Mouse (Mus musculus) gonadal fat pad, adult 2 months (tissue): ENCODE measurements around the gene Snrpd3. TPM values are rescaled to one million over a fixed set of nuclear protein-coding genes. Genes with fewer than 3 reads are reported as not detected.
"Not testable (repeated sequence)": the region's sequence is repeated elsewhere in the genome, so short reads cannot be mapped to it uniquely, and the experiment has no call there.

Source experiments
- DNase-seq: peaks from one replicate; pipeline ENCODE4 v3.0.0-alpha.2; 2012; ENCODE audit warnings: low read depth
- polyA plus RNA-seq: library from polyadenylated mRNA; depleted of rRNA; stranded (reverse); fragments of >200 nt; gene quantifications from 2 replicates; pipeline ENCODE4 v1.2.3, GENCODE M21; 2012; rRNA removed

The Snrpd3 gene
- polyA plus RNA-seq: 12.8 and 23.1 TPM in 2 replicates

GRCm38 (mm10) chr10:75517073-75517757, at the start of gene Snrpd3:
Gene Snrpd3 (plus strand): TSS chr10:75517551.
- DNase-seq: no peak

- DNase-seq: no peak
Measured at GRCm38 (mm10) chr10:75473411-75473810, 43.9 kb upstream of the Snrpd3 start.

- no peak for DNase-seq
Measured at GRCm38 (mm10) chr10:75474571-75474970, 42.8 kb upstream of the Snrpd3 start.

DNA sequence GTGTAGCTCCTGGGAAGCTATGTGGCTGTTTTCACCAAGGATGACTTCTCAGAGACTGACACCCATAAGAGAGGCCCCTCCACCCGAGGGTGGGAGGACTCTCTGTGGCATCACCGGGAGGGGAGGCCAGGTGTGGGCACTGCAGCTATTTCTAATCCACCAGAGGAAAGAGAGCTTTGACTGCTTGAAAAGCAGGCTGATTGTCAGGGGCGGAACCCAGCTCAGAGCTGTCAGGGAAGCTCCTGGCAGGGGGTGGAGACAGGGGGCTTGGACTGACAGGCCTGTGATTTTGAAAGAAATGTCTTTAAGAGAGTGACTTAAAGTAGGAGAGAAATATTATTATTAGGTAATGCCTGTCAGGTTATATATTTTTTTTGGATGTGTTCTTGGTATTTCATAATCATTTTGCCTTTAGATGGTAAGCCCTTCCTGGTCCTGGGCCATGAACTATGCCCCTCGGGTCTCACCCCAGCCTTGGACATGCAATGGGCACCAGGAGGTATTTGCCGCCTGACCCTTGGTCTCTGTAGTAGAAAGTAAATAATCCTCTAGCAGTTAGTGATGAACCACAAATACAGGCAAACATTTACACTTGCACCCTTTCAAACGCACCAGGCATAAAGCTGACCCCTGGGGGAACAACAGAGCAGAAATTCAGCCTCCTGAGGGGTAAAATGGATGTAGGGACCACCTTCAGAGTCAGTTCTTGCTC, 42.1 kb upstream of the Snrpd3 start:
- not testable (repeated sequence) for DNase-seq

- no peak for DNase-seq
Measured at GRCm38 (mm10) chr10:75477034-75477433, 40.3 kb upstream of the Snrpd3 start.

- DNase-seq: no peak
Measured at GRCm38 (mm10) chr10:75479955-75480354, 37.4 kb upstream of the Snrpd3 start.

DNA sequence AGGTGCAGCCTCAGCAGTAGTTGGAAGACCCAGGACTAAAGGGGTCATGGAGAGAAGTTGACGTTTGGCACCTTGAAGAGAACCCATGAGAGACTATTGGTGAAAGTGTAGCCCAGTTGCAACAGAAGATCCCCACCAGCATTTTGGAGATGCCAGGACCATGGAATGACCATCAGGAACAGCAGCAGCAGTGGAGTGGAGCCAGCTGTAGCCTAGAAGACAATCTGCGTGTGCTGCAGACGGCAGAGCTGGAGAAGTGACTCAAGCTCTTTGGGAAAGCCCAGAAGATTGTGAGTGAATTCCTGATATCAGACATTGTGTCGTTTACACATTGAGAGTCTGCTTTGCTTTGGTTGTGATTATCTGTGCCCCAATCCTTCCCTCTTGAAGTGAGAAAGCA, 35.6 kb upstream of the Snrpd3 start:
- DNase-seq: no peak

GRCm38 (mm10) chr10:75482271-75482670, 35.1 kb upstream of the Snrpd3 start:
- DNase-seq: no peak

DNA sequence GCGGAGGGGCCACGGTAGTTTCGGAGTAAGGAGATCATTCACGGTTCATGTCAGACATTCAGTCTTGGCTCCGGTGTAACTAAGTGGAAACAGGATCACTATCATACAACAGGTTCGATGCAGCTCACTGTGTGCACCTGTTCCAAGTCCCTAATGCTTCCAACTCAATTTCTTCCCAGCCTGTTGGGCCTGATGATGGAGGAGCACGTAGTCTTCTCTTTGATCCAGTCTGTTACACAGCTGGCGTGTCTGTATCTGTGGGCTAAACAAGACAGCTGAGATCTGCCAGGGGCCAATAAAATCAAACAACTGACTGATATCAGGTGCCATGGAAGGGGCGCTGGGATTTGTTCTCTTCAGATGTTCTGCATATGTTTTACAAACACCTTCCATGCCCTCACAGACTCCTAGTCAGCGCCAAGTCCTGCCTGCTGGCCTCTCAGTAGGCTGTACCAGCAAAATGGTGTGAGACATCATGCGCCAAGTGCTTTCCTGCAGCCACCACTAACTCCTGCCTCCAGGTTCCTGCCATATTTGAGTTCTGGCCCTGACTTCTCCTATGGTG, 34.4 kb upstream of the Snrpd3 start:
- no peak for DNase-seq

DNA sequence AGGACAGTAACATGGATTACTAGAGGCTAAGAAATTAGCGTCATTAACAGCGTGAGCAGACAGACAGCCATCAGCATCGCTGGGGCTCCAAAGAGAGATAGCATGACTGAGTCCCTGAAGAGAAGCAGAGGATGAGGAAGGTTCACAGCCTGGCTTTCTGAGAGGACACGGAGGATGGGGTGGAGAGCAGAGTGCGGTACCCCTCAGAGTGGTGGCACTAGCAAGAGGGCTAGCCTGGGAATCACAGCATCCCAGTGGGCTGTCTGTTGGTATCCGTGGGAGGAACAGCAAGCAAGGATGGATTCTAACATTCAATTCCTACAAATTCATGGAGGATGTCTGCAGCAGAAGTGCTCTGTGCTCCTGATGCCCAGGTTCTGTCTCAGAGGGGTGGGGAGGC, 33.3 kb upstream of the Snrpd3 start:
- no peak for DNase-seq

DNA sequence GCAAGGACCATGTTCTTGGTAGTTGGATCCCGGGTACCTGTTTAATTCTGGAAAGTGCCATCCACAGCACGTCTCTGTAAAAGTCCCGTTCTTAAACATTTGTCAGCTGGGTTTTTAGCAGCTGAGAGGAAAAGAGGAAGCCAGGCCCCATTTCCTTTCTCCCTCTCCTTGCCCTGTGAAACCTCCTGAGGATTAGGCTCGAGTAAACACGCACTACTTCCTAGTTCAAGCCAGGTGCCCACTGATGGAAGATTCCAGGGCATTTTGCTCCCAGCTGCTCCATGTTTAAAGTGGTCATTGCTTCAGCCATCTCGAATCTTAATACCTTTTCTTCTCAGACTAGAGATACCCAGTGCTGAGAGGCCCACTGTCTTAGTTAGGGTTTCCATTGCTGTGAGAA, 32.6 kb upstream of the Snrpd3 start:
- no peak for DNase-seq

DNA sequence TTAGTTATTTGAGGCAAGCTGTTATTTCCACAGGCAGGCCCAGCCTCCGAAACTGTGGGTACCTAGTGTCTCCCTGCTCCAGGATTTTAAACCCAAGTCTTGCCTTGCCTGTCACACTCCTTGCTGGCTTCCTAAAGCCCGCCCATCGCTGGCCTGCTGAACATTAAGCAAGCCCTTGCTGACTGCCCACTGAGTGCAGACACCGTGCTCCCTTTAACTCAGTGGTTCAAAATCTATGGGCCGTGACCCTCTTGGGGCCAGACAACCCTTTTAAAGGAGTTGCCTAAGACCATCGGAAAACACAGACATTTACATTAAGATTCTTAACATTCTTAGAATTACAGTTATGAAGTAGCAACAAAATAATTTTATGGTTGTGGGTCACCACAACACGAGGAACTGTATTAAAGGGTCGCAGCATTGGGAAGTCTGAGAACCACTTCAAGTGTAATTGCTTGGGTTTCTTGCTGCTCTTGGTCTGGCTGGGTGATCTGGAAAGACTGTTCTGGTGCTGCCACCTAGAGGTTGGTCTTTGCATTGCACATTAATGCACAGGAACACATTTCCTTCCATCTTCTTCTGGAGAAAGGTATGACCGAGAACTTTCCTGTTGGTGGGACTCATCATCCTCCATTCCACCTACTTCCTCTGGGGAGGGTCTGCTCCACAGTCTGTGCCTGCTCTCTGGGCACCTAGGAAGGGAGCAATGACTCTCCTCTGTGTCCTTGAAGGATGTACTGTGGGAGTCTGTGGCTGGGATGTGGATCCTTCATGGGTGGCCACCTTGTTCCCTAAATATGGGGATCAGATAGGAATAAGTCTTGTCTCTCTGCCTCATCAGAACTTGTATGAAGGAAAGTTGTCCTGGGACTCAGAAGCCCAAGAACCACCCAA, 31.0 kb upstream of the Snrpd3 start:
- DNase-seq: no peak

DNA sequence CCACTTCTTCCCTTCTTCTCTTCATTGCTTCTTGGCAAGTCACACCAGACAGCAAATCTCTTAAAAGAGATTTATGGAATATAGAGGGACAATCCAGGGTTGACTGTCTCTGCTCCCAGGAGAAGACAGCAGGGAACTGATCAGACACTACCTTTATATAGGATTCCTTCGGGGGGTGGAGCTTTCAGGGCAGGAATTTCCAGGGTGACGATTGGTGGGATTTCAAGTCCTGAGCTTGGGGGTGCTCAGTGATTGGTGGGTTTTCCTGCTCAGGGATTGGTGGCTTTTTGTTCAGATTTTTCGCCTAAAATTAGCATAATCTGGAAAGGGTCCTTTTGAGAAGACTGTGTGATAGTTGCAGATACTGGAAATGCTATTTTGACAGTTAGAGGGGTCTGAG, 30.2 kb upstream of the Snrpd3 start:
- no peak for DNase-seq

DNA sequence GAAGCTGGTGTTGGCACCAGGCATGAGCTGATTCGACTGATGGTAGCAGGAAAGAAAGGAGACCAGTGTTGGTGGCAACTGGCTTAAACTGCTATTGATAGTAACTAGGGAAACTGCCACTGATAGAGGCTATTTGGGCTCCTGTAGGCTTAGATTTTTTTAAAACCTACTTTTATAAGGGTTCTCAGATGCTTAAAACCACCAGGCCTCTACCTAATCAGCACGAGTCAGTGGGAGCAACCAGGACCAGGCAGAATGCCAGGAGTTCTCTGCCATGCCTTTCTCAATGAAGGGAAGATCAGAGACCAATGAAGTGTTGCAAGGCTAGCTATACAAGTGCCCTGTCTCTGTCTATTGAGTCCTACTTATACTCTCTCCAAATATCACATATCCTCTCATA, 27.8 kb upstream of the Snrpd3 start:
- no peak for DNase-seq

DNA sequence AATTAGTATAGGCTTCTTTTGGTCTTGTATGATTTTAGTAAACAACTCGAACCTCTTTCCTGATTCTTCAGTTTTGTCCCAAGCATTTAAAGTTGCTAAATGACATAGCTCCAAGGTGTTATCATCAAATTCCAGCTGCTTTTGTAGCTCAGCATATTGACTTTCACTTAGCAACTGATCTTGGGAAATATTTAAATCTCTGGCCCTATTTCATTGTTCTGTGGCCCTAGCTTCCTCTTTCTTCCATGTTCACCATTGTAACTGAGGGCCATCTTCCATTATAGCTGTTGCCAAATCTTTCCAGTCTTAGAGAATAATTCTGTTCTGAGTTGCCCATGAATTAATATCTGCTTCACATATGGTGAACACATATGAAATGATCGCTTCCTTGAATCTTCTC, 26.6 kb upstream of the Snrpd3 start:
- no peak for DNase-seq

DNA sequence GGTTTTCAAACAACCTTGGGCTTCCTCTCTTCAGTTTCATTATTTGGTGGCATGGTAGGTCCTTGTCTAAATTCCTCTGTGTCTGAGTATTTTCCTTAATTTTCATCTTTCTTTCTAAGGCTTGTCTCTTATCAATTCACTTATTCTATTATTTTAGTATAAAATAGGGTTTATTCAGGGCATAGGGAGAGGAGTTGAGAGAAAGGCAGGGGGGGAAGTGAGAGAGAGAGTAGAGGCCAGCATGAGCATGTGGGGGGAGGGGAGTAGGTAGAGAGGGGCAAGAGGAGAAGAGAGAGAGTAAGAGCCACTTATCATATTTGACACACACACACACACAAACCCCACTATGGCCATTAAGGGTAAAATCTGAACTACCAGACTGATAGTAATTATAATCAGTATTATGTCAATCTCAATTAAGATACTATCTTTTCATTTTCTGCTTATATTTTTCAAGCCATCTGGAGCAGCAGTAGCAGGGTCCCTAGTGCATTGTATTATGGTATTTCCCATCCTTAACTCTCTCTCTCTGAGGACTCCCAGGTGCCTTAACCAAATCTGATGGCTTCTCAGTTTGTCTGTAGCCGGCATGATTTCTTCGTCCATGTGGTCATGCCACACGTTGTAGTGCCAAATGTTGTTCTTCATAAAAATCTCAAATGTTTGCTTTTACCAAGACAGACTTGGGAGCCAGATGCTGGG, 26.0 kb upstream of the Snrpd3 start:
- no peak for DNase-seq

- no peak for DNase-seq
Measured at GRCm38 (mm10) chr10:75491936-75492262, 25.5 kb upstream of the Snrpd3 start.

- DNase-seq: no peak
Measured at GRCm38 (mm10) chr10:75495304-75495703, 22.0 kb upstream of the Snrpd3 start.

DNA sequence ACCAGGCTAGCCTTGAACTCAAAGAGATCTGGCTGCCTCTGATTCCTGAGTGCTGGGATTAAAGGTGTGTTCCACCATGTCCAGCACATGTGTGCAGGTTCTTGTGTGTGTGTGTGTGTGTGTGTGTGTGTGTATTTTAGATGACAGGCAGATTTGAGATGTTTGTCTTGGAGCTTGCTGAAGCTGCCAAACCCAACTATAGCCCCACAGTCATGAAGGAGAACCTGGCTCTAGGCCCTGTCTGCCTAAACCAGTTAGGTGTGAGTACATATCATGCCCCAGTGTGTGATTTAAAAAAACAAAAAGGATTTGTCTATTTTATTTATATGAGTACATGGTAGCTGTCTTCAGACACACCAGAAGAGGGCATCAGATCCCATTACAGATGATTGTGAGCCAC, 21.4 kb upstream of the Snrpd3 start:
- no peak for DNase-seq

DNA sequence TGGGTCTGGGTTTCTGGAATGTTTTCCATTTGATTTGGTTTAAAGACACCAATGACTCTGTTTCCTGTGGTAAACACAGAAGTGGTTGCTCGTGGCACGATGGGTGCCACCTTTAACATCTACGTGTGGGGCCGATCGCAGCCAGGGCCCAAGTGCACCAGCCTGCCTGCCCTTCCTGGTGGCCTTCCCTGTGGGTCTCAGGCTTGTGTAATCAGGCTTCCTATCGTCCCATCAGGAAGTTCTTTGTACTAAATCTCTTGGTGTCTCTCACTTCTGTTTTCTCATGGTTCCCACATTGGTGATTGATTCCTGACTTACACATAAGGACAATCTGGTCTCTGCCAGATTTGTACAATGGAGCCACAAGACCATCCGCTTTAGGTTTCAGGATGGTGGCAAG, 18.1 kb upstream of the Snrpd3 start:
- DNase-seq: not testable (repeated sequence)

GRCm38 (mm10) chr10:75499791-75500190, 17.6 kb upstream of the Snrpd3 start:
- no peak for DNase-seq

- DNase-seq: no peak
Measured at GRCm38 (mm10) chr10:75500345-75500744, 17.0 kb upstream of the Snrpd3 start.
